Comparison of ENCODE assay signal across 9 mouse cellular contexts in the genomic region with DNA sequence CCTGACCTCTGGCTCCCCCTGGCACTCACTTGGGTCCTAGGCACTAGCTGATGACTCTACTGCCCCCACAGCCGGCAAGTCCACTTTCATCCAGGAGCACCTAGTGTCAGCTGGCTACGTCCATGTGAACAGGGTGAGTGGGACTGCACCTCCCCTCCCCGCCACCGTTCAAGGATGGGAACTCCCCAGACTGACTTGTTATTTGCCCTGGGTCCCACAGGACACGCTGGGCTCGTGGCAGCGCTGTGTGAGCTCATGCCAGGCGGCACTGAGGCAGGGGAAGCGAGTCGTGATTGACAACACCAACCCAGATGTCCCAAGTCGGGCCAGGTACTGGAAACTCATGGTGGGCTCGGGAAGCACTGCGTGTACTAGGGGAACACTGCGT. TPM values are rescaled to one million over a fixed set of nuclear protein-coding genes. Genes with fewer than 3 reads are reported as not detected.
DNase-seq lines count a peak whose midpoint lies in the region; ATAC-seq lines count a peak whose summit lies in the region.
"Had no signal": no experiment of that assay in that cellular context is flagged by ENCODE, and none has a peak within 500 bp of the region (broad histone marks: within the 10 kb centered on the region; RNA-seq: fewer than 3 reads in every experiment).

No protein-coding gene starts in this region.

- no peaks in the 10 kb centered on the region for H3K27me3 ChIP-seq in hindbrain, embryonic 11.5 days (ENCODE audit: control insufficient read depth, insufficient read depth, low read length)
- H3K27me3 ChIP-seq in hindbrain, embryonic 14.5 days (ENCODE audit: control insufficient read depth, insufficient read depth, low read length) = no peaks in the 10 kb centered on the region
- no peaks in the 10 kb centered on the region for H3K27me3 ChIP-seq in neural tube, embryonic 13.5 days
- no peaks in the 10 kb centered on the region for H3K27me3 ChIP-seq in hindbrain, embryonic 13.5 days

- H3K4me3 ChIP-seq in hindbrain, embryonic 11.5 days (ENCODE audit: low read depth, low read length) = no peak overlapping the region
- H3K4me3 ChIP-seq in hindbrain, embryonic 14.5 days (replicated peaks; ENCODE audit: low read length) = no peak overlapping the region
- no peak overlapping the region for H3K4me3 ChIP-seq in neural tube, embryonic 13.5 days
- H3K4me3 ChIP-seq in hindbrain, embryonic 13.5 days = no peak overlapping the region

- DNase-seq in hindbrain, embryonic 11.5 days (ENCODE audit: low spot score) = no peak
- no peak for DNase-seq in hindbrain, embryonic 14.5 days (ENCODE audit: low spot score)
- DNase-seq in neural tube, embryonic 10.5 days (ENCODE audit: extremely low spot score, low spot score) = no peak
- DNase-seq in testis, postnatal 10 days (ENCODE audit: low spot score) = peak; percentile 65
- no peak for DNase-seq in frontal cortex, postnatal 25 days (ENCODE audit: low spot score in 2 of 2)
- DNase-seq: lung, postnatal 14 days had no signal

- no peak for ATAC-seq in hindbrain, embryonic 11.5 days (ENCODE audit: low FRiP score)
- ATAC-seq in hindbrain, embryonic 14.5 days (ENCODE audit: low FRiP score) = no peak
- ATAC-seq in neural tube, embryonic 13.5 days (ENCODE audit: low read depth) = no peak
- no peak for ATAC-seq in hindbrain, embryonic 13.5 days (ENCODE audit: low FRiP score)
- ATAC-seq: activated CD4-positive, CD25-positive, alpha-beta regulatory T cell, adult 4 months had no signal

- H3K36me3 ChIP-seq in hindbrain, embryonic 11.5 days (ENCODE audit: control insufficient read depth, insufficient read depth, low read length) = peaks cover 17% of the 10 kb centered on the region; the same call in 1 of the 2 replicates
- peaks cover 55% of the 10 kb centered on the region for H3K36me3 ChIP-seq in hindbrain, embryonic 14.5 days (replicated peaks; ENCODE audit: control insufficient read depth, insufficient read depth)
- peaks cover 51% of the 10 kb centered on the region for H3K36me3 ChIP-seq in neural tube, embryonic 13.5 days
- peaks cover 63% of the 10 kb centered on the region for H3K36me3 ChIP-seq in hindbrain, embryonic 13.5 days

- peaks cover 6% of the 10 kb centered on the region; the same call in 1 of the 2 replicates for H3K4me1 ChIP-seq in hindbrain, embryonic 11.5 days (replicated peaks; ENCODE audit: control insufficient read depth, insufficient read depth, low read length)
- H3K4me1 ChIP-seq in hindbrain, embryonic 14.5 days (replicated peaks; ENCODE audit: control insufficient read depth, insufficient read depth, low read length) = peaks cover 27% of the 10 kb centered on the region
- peaks cover 60% of the 10 kb centered on the region for H3K4me1 ChIP-seq in neural tube, embryonic 13.5 days (replicated peaks)
- peaks cover 68% of the 10 kb centered on the region for H3K4me1 ChIP-seq in hindbrain, embryonic 13.5 days (replicated peaks)

- 82% methylated on average over 14 of the region's 14 CpGs for WGBS in hindbrain, embryonic 11.5 days
- 74% methylated on average over 14 of the region's 14 CpGs for WGBS in hindbrain, embryonic 14.5 days
- WGBS in neural tube, embryonic 13.5 days = 82% methylated on average over 14 of the region's 14 CpGs
- 74% methylated on average over 14 of the region's 14 CpGs for WGBS in hindbrain, embryonic 13.5 days

- no peak overlapping the region for H3K4me2 ChIP-seq in hindbrain, embryonic 11.5 days (replicated peaks; ENCODE audit: low read depth, low read length)
- no peak overlapping the region for H3K4me2 ChIP-seq in hindbrain, embryonic 14.5 days (replicated peaks)
- no peak overlapping the region for H3K4me2 ChIP-seq in neural tube, embryonic 13.5 days
- H3K4me2 ChIP-seq in hindbrain, embryonic 13.5 days = no peak overlapping the region

- H3K9me3 ChIP-seq in hindbrain, embryonic 11.5 days (ENCODE audit: control insufficient read depth, low read length) = no peaks in the 10 kb centered on the region
- H3K9me3 ChIP-seq in hindbrain, embryonic 14.5 days (ENCODE audit: control insufficient read depth, low read length) = no peaks in the 10 kb centered on the region
- no peaks in the 10 kb centered on the region for H3K9me3 ChIP-seq in neural tube, embryonic 13.5 days
- no peaks in the 10 kb centered on the region for H3K9me3 ChIP-seq in hindbrain, embryonic 13.5 days

- H3K27ac ChIP-seq in hindbrain, embryonic 11.5 days (ENCODE audit: low read depth, low read length) = peak overlapping the region; percentile 47; the same call in 1 of the 2 replicates
- H3K27ac ChIP-seq in hindbrain, embryonic 14.5 days = no peak overlapping the region
- H3K27ac ChIP-seq in neural tube, embryonic 13.5 days (replicated peaks) = no peak overlapping the region
- H3K27ac ChIP-seq in hindbrain, embryonic 13.5 days = peak overlapping the region; percentile 46; the same call in 1 of the 2 replicates

- H3K9ac ChIP-seq in hindbrain, embryonic 11.5 days (ENCODE audit: low read depth, low read length) = no peak overlapping the region
- H3K9ac ChIP-seq in hindbrain, embryonic 14.5 days = no peak overlapping the region
- H3K9ac ChIP-seq in neural tube, embryonic 13.5 days = 0 out of 2 replicates have a peak overlapping the region, but pooled peaks have one; percentile 43
- H3K9ac ChIP-seq in hindbrain, embryonic 13.5 days = no peak overlapping the region

RNA-seq across cellular contexts. Expression of a gene that starts 4.5 kb away (rescaled TPM):
- polyA plus RNA-seq in hindbrain, embryonic 11.5 days (2014; fragmentation: Nextera tagmentation; extraction: Ambion mirVana) = 26.3 and 27.6 TPM in 2 replicates
- 23.4 and 26.5 TPM in 2 replicates for polyA plus RNA-seq in hindbrain, embryonic 14.5 days (2014; fragmentation: Nextera tagmentation; extraction: Ambion mirVana)
- polyA plus RNA-seq in neural tube, embryonic 13.5 days (2015; fragmentation: Nextera tagmentation; extraction: Ambion mirVana) = 30.2 and 31.6 TPM in 2 replicates
- 34.1 and 35.8 TPM in 2 replicates for polyA plus RNA-seq in hindbrain, embryonic 13.5 days (2015; fragmentation: Nextera tagmentation; extraction: Ambion mirVana)

RNA-seq across cellular contexts. Expression of a gene that starts 8.2 kb away (rescaled TPM):
- polyA plus RNA-seq in hindbrain, embryonic 11.5 days (2014; fragmentation: Nextera tagmentation; extraction: Ambion mirVana) = 314 and 331 TPM in 2 replicates
- 430 and 454 TPM in 2 replicates for polyA plus RNA-seq in hindbrain, embryonic 14.5 days (2014; fragmentation: Nextera tagmentation; extraction: Ambion mirVana)
- polyA plus RNA-seq in neural tube, embryonic 13.5 days (2015; fragmentation: Nextera tagmentation; extraction: Ambion mirVana) = 471 and 515 TPM in 2 replicates
- polyA plus RNA-seq in hindbrain, embryonic 13.5 days (2015; fragmentation: Nextera tagmentation; extraction: Ambion mirVana) = 495 and 503 TPM in 2 replicates

RNA-seq across cellular contexts. Expression of a gene that starts 12.5 kb away (rescaled TPM):
- polyA plus RNA-seq in hindbrain, embryonic 11.5 days (2014; fragmentation: Nextera tagmentation; extraction: Ambion mirVana) = 60.9 and 65.5 TPM in 2 replicates
- polyA plus RNA-seq in hindbrain, embryonic 14.5 days (2014; fragmentation: Nextera tagmentation; extraction: Ambion mirVana) = 98.5 and 104 TPM in 2 replicates
- 94.0 and 101 TPM in 2 replicates for polyA plus RNA-seq in neural tube, embryonic 13.5 days (2015; fragmentation: Nextera tagmentation; extraction: Ambion mirVana)
- 108 and 112 TPM in 2 replicates for polyA plus RNA-seq in hindbrain, embryonic 13.5 days (2015; fragmentation: Nextera tagmentation; extraction: Ambion mirVana)

RNA-seq across cellular contexts. Expression of a gene that starts 12.6 kb away (rescaled TPM):
- 31.7 and 38.0 TPM in 2 replicates for polyA plus RNA-seq in hindbrain, embryonic 11.5 days (2014; fragmentation: Nextera tagmentation; extraction: Ambion mirVana)
- 57.6 and 59.1 TPM in 2 replicates for polyA plus RNA-seq in hindbrain, embryonic 14.5 days (2014; fragmentation: Nextera tagmentation; extraction: Ambion mirVana)
- polyA plus RNA-seq in neural tube, embryonic 13.5 days (2015; fragmentation: Nextera tagmentation; extraction: Ambion mirVana) = 89.7 and 99.0 TPM in 2 replicates
- polyA plus RNA-seq in hindbrain, embryonic 13.5 days (2015; fragmentation: Nextera tagmentation; extraction: Ambion mirVana) = 86.8 and 93.7 TPM in 2 replicates

RNA-seq across cellular contexts. Expression of a gene that starts 31.1 kb away (rescaled TPM):
- polyA plus RNA-seq in hindbrain, embryonic 11.5 days (2014; fragmentation: Nextera tagmentation; extraction: Ambion mirVana) = 72.7 and 76.2 TPM in 2 replicates
- 87.5 and 90.6 TPM in 2 replicates for polyA plus RNA-seq in hindbrain, embryonic 14.5 days (2014; fragmentation: Nextera tagmentation; extraction: Ambion mirVana)
- 134 and 138 TPM in 2 replicates for polyA plus RNA-seq in neural tube, embryonic 13.5 days (2015; fragmentation: Nextera tagmentation; extraction: Ambion mirVana)
- polyA plus RNA-seq in hindbrain, embryonic 13.5 days (2015; fragmentation: Nextera tagmentation; extraction: Ambion mirVana) = 142 and 147 TPM in 2 replicates

Comparison
In these comparisons a context has a peak if more than half of its experiments do, and no peak if none do; other contexts are left out.
1. H3K27ac ChIP-seq: peak in hindbrain, embryonic 11.5 days (single experiment) and hindbrain, embryonic 13.5 days (single experiment); none in hindbrain, embryonic 14.5 days (single experiment) and neural tube, embryonic 13.5 days (single experiment).